Mouse (Mus musculus) pancreas, adult 10 weeks (tissue): ENCODE data around the gene Vmn1r174. TPM values are rescaled to one million over a fixed set of nuclear protein-coding genes. Genes with fewer than 3 reads are reported as not detected.

Experiments
- polyA plus RNA-seq: library from polyadenylated mRNA; stranded (reverse); fragments of 350-450 nt; fragmentation: Illumina TruSeq; extraction: RNeasy Lipid Tissue Mini Kit (QIAGEN cat#74804); gene quantifications from one replicate; pipeline ENCODE4 v1.2.3, GENCODE M21; 2015; ENCODE audit warnings: low read depth, low replicate concordance; ENCODE audit not compliant: insufficient read depth

Gene Vmn1r174
- polyA plus RNA-seq: not detected

DNA sequence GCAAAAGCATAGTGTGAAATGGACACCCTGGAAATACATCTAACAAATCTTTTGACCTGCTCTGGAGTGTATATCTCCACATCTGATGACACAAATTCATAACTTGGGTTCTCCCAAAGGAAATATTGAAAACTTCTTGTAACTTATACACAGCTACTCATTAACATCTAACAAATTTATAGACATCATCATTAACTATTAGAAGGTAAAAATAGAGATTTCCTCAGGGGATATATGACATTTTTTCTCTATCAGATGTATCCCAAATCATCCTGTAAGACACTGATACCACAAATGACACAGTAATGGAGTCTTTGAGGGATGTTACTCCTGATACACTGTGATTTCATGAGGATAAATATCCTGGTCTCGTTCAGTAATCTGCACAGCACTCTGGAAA, at the start of gene Vmn1r174:
TSS of gene Vmn1r174 (plus strand) at position 301 of the 400 bp plus-strand sequence.

DNA sequence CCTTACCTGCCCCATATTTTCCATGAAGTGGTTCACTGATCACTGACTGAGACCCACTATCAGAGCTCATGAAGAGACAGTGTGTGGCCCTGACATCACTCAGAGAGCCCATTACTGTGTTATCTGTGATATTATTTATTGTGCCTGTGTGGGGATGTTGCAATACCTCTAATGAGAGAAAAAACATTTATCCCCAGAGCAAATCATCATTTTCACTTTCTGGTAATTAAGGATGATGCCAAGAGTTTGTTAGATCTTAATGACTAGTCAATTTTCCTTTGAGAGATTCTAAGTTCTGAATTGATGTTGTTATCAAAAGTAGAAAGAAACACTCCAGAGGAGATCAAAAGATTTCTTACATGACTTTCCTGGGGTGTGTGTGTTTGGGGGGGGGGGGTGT, 58.5 kb downstream of the Vmn1r174 start, which contains the start of gene Vmn1r175:
TSS of gene Vmn1r175 (minus strand) at position 101 of the 400 bp plus-strand sequence.

Other genes with a start within 250 kb of the Vmn1r174 start
- not detected for gene Vmn1r167, start 245.1 kb upstream of the Vmn1r174 start, polyA plus RNA-seq
- not detected for gene Vmn1r168, start 212.5 kb upstream of the Vmn1r174 start, polyA plus RNA-seq
- gene Vmn1r169, start 176.7 kb upstream of the Vmn1r174 start, polyA plus RNA-seq: not detected
- not detected for gene Vmn1r170, start 146.1 kb upstream of the Vmn1r174 start, polyA plus RNA-seq
- gene Vmn1r171, start 121.5 kb upstream of the Vmn1r174 start, polyA plus RNA-seq: not detected
- not detected for gene Vmn1r172, start 94.0 kb upstream of the Vmn1r174 start, polyA plus RNA-seq
- gene Vmn1r173, start 51.6 kb upstream of the Vmn1r174 start, polyA plus RNA-seq: not detected
- gene Vmn1r175, start 58.4 kb downstream of the Vmn1r174 start, polyA plus RNA-seq: not detected
- gene Vmn1r176, start 85.1 kb downstream of the Vmn1r174 start, polyA plus RNA-seq: not detected
- gene Vmn1r177, start 114.2 kb downstream of the Vmn1r174 start, polyA plus RNA-seq: not detected
- gene Vmn1r178, start 139.7 kb downstream of the Vmn1r174 start, polyA plus RNA-seq: not detected
- gene Vmn1r179, start 174.7 kb downstream of the Vmn1r174 start, polyA plus RNA-seq: not detected
- gene Vmn1r180, start 198.4 kb downstream of the Vmn1r174 start, polyA plus RNA-seq: not detected
- gene Vmn1r181, start 222.3 kb downstream of the Vmn1r174 start, polyA plus RNA-seq: not detected
- not detected for gene V1rd19, start 249.4 kb downstream of the Vmn1r174 start, polyA plus RNA-seq